Comparison of ENCODE assay signal across 8 mouse cellular contexts in the genomic region with DNA sequence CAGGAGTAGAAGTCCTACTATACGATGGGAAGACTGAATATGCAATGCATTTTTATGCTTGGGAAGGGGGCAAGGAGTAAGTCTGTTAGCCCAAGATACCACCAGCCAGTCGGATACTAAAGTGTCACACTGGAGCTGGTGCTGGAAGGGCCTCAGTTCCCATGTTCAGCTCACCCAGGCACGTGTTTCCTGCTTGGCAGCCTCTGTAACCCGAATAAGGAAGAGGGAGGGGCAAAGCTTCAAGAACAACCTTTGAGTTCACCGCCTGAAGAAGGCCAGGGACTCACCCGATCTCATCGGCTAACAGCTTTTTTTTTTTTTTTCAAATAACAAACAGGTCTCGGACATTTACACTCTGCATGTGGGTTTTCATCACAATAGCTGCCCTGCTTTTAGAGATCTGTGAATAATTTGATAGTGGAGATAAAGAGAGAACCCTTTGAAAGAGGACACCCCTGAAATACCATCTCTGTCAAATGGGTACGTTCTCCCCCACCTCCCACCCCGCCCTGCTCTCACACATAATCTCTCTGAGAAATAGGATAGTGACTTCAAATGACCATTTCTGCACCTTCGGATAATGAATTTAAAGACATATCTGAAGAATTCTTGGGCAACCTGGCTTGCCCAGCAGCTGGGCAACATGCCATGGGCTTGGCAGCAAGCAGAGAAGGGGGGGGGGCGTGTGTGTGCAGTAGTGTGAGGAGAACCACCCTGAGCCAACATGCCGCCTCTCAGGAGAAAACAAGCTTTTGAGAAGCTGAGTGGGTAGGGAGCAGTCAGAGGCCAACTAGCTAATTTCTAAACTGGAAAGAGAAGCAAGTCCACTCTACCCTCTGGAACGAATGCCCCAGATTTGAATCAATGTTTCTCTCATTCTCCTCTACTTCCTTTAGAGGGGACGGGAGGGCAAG.
DNase-seq lines count a peak whose midpoint lies in the region; ATAC-seq and TF ChIP-seq lines count a peak whose summit lies in the region.

No protein-coding gene starts in this region.

- H3K4me1 ChIP-seq in embryonic facial prominence, embryonic 10.5 days, result peaks cover 5% of the 10 kb centered on the region
- H3K4me1 ChIP-seq in kidney, adult 2 months (ENCODE audit: control insufficient read depth, insufficient read depth, low read length), result peaks cover 13% of the 10 kb centered on the region
- H3K4me1 ChIP-seq in hindbrain, embryonic 12.5 days, result no peaks in the 10 kb centered on the region

- no peak overlapping the region for H3K4me2 ChIP-seq in hindbrain, embryonic 12.5 days (replicated peaks)

- ATAC-seq in megakaryocyte-erythroid progenitor cell, adult 5-6 weeks (replicated peaks; ENCODE audit: low FRiP score, low TSS enrichment, poor library complexity, severe bottlenecking), result peak; percentile 80
- no peak for ATAC-seq in hindbrain, embryonic 12.5 days (ENCODE audit: low FRiP score)

- H3K4me3 ChIP-seq in embryonic facial prominence, embryonic 10.5 days, result no peak overlapping the region
- H3K4me3 ChIP-seq in kidney, adult 2 months (ENCODE audit: insufficient read depth, low read depth, low read length), result no peak overlapping the region
- no peak overlapping the region for H3K4me3 ChIP-seq in hindbrain, embryonic 12.5 days

- no peak overlapping the region for H3K27ac ChIP-seq in embryonic facial prominence, embryonic 10.5 days (replicated peaks)
- H3K27ac ChIP-seq in kidney, adult 2 months (ENCODE audit: insufficient read depth, low read depth, low read length), result peak overlapping the region; percentile 2; the same call in 1 of the 2 replicates
- no peak overlapping the region for H3K27ac ChIP-seq in hindbrain, embryonic 12.5 days

- no peak for TF ChIP-seq POLR2A in kidney, adult 2 months (IDR thresholded peaks at IDR 0.05; ENCODE audit: low read depth, low read length)

- H3K27me3 ChIP-seq in embryonic facial prominence, embryonic 10.5 days (replicated peaks; ENCODE audit: low read depth, poor library complexity, severe bottlenecking), result no peaks in the 10 kb centered on the region
- no peaks in the 10 kb centered on the region for H3K27me3 ChIP-seq in kidney, adult 2 months (replicated peaks; ENCODE audit: control insufficient read depth, insufficient read depth, low read length)
- no peaks in the 10 kb centered on the region for H3K27me3 ChIP-seq in hindbrain, embryonic 12.5 days

- WGBS in embryonic facial prominence, embryonic 10.5 days, result 66% methylated on average over 15 of the region's 15 CpGs
- WGBS in kidney, adult 2 months, result 23% methylated on average over 15 of the region's 15 CpGs
- WGBS in hindbrain, embryonic 12.5 days, result 74% methylated on average over 15 of the region's 15 CpGs

- peak; percentile 39 for DNase-seq in ovary, postnatal 36 days (ENCODE audit: low spot score)
- DNase-seq in ovary, postnatal 14 days (ENCODE audit: low spot score), result no peak
- peak; percentile 28 for DNase-seq in embryonic facial prominence, embryonic 10.5 days (ENCODE audit: low spot score)
- peak; percentile 90 for DNase-seq in kidney, adult 2 months
- no peak for DNase-seq in right cerebral cortex, postnatal 10 days (ENCODE audit: low spot score in 2 of 2)
- no peak for DNase-seq in right cerebral cortex, adult 2 months (ENCODE audit: low spot score in 2 of 2)

- no peaks in the 10 kb centered on the region for H3K9me3 ChIP-seq in embryonic facial prominence, embryonic 10.5 days
- no peaks in the 10 kb centered on the region for H3K9me3 ChIP-seq in hindbrain, embryonic 12.5 days (replicated peaks)

- H3K9ac ChIP-seq in hindbrain, embryonic 12.5 days, result no peak overlapping the region

- no peaks in the 10 kb centered on the region for H3K36me3 ChIP-seq in embryonic facial prominence, embryonic 10.5 days (replicated peaks)
- H3K36me3 ChIP-seq in kidney, adult 2 months (ENCODE audit: control insufficient read depth, insufficient read depth, low read length), result no peaks in the 10 kb centered on the region
- no peaks in the 10 kb centered on the region for H3K36me3 ChIP-seq in hindbrain, embryonic 12.5 days

- no peak for TF ChIP-seq CTCF in kidney, adult 2 months (conservative IDR thresholded peaks at IDR 0.05; ENCODE audit: insufficient read depth, insufficient read length, low read depth, low read length)

Comparison
In these comparisons a context has a peak if more than half of its experiments do, and no peak if none do; other contexts are left out.
1. DNase-seq: peak in ovary, postnatal 36 days (single experiment), embryonic facial prominence, embryonic 10.5 days (single experiment) and kidney, adult 2 months (single experiment); none in ovary, postnatal 14 days (single experiment), right cerebral cortex, postnatal 10 days (0 of 2) and right cerebral cortex, adult 2 months (0 of 2).